Mouse (Mus musculus) neutrophil, adult 5-6 weeks (primary cell): Measurements from ENCODE around the gene Acyp2. TPM values are rescaled to one million over a fixed set of nuclear protein-coding genes. Genes with fewer than 3 reads are reported as not detected.

ENCODE experiments used
- total RNA-seq: library from RNA; stranded (forward); fragments of 200-1000 nt; gene quantifications from 2 replicates; pipeline ENCODE4 v1.2.3, GENCODE M21; 2017

The Acyp2 gene
- total RNA-seq, 1 experiment from 2014 or later: not detected

Other genes with a start within 250 kb of the Acyp2 start
- not detected in 2 replicates for gene 4930505A04Rik, start 177.8 kb downstream of the Acyp2 start, total RNA-seq
- 64.2 and 70.0 TPM in 2 replicates for gene Psme4, start 122.1 kb upstream of the Acyp2 start, total RNA-seq
- 0.12 TPM in 1 of 2 replicates, not detected in the other for gene Gpr75, start 235.8 kb upstream of the Acyp2 start, total RNA-seq
- 20.1 and 26.9 TPM in 2 replicates for gene Asb3, start 235.8 kb upstream of the Acyp2 start, total RNA-seq